Mouse (Mus musculus) gastrocnemius, postnatal 25 days (tissue): ENCODE measurements around the gene Chst15. TPM values are rescaled to one million over a fixed set of nuclear protein-coding genes. Genes with fewer than 3 reads are reported as not detected.

ENCODE experiments used
- DNase-seq: peaks from one replicate; pipeline ENCODE4 v3.0.0; 2022
- total RNA-seq, 2 experiments: library from RNA; stranded (reverse); gene quantifications; 1 replicate in 1 of 2; 2 replicates in 1 of 2; pipeline ENCODE4 v1.2.3; 2021

Gene Chst15
- total RNA-seq, 2 experiments from 2014 or later: 2.7 to 4.5 TPM

DNA sequence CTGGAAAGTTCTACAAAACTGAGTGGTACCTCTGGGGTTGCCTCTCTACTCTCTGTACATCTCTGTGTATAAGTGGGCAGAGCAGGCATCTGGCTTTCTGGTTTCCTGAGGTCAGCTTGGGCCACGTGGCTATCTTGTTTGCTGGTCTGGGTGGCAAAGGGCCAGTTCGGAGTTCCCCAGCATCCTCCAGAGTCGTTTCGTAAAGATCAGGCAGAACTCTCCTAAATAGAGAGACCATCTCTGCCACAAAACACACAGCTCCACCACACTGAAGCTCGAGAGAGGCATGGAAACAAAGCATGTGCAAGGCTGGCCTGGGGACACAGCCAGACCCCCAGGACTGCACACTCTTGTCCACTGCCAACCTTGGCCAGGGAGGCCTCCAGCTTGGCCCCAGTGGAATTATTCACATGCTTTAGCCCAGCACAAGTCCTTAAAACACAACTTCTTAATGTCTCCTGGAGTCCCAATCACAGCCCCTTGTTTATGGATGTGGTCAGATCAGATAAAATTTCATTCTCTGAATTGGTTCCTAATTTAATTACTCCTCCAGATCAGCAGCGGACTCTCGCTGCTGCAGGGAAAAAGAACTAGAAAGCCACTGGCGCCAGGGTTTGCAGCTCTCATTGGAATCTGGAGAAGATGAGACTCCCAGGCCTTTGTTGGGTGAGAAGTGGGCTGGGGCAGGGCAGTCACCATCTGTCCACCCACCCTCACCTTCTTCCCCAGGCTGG is 14.4 kb downstream of the Chst15 start:
- DNase-seq: peak; percentile 51

DNA sequence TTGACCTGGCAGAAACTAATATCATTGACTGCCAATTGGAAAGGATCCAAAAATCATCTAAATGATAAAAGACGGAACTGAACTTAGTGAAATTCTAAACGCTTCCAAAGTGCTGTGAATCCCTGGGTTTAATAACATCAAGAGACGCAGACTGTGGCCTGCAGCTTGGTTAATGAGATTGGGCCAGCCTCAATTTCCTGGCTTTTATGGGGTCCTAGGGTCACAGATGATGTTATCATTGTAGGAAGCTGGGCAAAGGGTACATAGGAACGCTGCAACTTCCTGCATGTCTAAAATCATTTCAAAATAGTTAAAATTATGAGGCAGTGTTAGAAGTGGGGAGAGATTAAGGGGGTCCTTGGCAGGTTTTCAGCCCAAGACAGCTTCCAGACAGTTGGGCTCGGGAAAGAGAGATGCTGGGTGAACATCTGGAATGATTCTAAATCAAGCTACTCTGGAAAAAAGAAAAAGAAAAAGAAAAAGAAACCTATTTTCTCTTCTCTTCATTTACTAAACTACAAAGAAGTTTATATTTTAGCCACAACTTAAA is 17.3 kb downstream of the Chst15 start:
- DNase-seq: no peak

- no peak for DNase-seq
Observed at GRCm38 (mm10) chr7:132298412-132298990, 18.5 kb downstream of the Chst15 start.

DNA sequence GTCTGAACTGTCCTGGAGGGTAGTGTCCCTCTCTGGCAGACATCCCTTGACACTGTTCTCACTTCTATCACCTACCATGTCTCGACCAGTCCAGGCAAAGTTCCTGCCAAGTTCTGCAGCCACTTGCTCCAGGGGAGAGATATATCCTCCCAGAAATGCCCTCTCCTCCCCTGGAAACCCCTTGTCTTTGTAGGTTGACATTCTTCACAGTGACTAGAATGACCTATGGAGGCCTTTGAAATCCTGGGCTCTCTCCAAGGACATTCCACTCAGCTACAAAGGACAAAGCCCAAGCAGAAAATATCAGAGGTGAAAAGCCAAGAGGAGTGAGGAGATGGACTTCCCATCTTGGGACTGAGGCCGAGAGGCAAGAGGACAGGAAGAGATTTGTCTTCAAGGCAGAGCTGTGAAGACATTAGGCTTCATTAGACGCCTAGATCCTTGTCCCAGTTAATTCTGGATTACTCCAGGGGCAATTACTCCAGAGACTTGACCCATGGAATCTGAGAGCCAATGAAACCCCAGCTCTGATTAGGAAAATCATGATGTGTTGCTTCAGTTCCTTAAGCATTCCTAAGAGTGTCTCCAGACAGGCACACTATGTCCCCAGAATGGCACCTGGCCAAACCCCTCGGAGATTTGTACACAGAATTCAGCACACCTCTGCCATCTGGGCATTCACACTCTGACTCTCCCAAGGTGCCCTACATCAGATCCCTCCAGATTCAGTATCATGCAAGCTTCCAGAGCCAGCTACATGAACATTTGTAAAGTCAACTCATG is 20.2 kb downstream of the Chst15 start:
- no peak for DNase-seq

DNA sequence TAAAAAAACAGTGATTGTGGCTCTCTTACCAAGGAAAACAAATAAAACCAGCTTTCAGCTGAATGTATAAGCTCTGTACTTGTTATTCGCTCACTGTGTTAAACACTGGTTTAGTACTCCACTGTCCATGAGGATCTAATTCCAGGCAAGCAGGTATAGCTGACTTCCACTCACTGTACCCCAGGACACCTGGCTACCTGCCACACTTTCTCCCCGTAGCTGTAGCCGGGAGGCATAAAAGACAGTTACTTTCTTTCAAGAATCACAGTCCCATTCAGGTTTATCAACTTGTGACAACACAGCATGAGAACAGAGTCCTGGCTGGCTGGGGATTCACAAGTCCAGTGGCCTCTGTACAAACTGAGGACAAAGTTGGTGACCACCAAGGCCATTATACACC is 20.9 kb downstream of the Chst15 start:
- no peak for DNase-seq

DNA sequence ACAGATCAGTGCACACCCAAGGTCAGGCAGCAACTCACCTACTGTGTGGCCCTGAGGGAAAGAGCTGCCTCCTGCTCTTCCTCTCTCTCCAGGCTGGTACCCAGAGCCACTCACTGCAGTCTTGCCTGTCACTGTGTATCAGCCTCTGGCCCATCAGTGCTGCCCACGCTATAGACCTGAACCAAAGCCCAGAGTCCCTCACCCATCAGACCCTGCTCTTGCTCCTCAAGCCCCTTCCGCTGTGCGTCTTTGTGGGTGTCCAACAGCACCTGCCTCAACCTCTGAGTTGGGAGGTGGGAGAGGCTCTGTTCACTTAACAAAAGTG is 29.7 kb downstream of the Chst15 start:
- no peak for DNase-seq

- DNase-seq: no peak
Observed at GRCm38 (mm10) chr7:132286630-132287339, 30.2 kb downstream of the Chst15 start.

- DNase-seq: no peak
Observed at GRCm38 (mm10) chr7:132284795-132285194, 32.2 kb downstream of the Chst15 start.

DNA sequence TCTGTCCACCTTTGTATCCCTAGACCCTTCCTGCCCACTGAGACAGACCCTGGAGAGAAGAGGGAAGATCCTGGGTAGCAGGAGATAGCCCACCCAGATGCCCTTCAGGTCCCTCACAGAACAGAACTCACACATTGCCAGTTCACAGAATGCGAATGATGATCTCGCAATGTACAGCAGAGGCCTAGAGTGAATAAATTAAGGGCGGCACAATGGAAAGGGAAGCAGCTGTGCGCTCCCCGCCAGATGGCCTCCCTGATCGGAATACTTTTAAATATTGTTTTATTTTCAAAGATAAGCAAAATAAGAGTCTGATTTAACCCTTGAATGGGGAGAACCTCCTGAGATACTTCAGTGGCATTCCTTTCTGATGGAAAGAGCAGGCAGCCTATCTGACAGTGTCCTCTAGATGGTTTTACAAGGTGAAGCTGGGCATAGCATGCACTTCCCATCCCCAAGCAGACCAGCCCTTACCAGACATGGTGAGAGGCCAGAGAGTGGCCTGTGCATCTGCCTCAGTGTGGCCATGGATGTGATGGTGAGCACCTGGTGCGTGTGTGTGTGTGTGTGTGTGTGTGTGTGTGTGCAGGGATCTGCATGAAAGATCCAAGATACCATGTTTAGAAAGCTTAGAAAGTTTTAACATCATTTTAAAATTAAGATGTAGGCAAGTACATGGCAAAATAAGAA is 32.8 kb downstream of the Chst15 start:
- DNase-seq: no peak

GRCm38 (mm10) chr7:132282576-132282975 is 34.5 kb downstream of the Chst15 start:
- DNase-seq: no peak

GRCm38 (mm10) chr7:132282161-132282560 is 34.9 kb downstream of the Chst15 start:
- DNase-seq: no peak

DNA sequence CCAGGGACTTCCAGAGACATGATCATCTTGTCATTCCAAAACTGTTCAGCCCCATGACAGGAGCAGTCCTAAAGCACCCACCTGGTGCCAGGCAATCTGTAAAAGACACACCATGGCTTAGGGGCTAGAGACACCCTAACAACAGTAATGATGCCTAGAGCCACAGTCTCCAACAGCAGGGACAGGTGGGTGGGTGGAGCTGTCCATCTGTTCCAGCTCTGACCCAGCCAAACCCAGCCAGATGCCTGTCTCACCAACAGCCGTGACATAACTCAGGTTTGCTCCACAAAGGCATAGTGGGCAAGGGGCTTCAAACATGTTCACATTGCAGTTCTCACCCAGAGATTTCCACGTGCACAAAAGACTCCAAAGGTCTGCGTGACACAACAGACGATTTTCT is 35.3 kb downstream of the Chst15 start:
- no peak for DNase-seq

DNA sequence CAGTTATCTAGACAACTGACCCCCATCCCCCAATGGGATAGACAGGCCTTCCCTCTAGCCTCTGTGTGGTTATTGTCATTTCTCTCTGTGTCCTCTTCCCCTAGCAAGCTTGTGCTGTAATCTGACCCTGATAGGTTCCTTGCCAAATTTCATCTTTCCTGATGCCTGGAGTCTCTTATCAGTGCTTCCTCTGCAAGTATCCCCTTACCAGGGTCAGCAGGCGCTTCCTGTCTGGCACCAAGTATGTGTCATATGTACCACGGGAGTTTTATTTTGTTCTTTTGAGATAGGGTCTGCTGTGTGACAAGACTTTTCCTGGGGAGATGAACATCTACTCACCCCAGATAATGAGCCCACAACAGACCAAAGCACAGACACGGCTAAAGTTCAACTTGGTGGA is 38.4 kb downstream of the Chst15 start:
- DNase-seq: no peak

GRCm38 (mm10) chr7:132276287-132276686 is 40.7 kb downstream of the Chst15 start:
- peak; percentile 33 for DNase-seq

GRCm38 (mm10) chr7:132273741-132274513 is 43.1 kb downstream of the Chst15 start:
- DNase-seq: no peak

DNA sequence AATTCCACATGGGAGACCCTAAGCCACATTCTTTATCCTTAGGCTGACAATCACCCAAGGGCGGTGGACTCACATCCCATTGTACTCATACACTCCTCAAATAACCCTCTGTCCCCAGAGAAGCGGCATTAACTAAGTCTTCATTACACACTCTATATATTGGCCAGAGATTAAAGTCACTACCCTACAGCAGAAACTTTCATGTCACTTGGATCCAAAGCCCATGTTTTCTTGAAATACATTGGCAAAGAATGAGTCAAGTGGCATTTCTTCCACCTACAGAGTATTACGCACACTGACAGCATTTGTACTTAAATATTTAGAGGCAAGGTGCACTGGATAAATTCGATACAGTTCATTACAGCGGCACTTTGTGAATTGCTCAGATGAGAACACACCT is 44.0 kb downstream of the Chst15 start:
- DNase-seq: no peak

- no peak for DNase-seq
Observed at GRCm38 (mm10) chr7:132270364-132270763, 46.7 kb downstream of the Chst15 start.

DNA sequence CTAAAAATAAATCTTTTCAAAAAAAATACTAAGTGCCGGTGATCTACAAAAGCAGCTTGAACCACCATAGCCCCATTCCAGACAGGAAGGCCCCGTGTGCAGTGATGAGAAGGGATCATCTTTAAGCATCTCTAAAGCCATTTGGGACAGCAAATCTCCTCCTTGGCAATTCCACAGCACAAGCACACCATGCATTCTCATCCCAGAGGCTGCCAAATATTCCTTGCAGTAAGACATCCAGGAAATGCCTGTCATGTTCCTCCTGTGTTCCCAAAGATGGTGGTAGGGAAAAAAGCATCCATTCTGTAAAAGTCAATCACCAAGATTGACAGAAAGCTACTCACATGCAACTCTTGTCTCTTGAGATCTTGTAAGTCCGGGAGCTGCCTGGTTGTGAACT is 47.4 kb downstream of the Chst15 start:
- DNase-seq: no peak

DNA sequence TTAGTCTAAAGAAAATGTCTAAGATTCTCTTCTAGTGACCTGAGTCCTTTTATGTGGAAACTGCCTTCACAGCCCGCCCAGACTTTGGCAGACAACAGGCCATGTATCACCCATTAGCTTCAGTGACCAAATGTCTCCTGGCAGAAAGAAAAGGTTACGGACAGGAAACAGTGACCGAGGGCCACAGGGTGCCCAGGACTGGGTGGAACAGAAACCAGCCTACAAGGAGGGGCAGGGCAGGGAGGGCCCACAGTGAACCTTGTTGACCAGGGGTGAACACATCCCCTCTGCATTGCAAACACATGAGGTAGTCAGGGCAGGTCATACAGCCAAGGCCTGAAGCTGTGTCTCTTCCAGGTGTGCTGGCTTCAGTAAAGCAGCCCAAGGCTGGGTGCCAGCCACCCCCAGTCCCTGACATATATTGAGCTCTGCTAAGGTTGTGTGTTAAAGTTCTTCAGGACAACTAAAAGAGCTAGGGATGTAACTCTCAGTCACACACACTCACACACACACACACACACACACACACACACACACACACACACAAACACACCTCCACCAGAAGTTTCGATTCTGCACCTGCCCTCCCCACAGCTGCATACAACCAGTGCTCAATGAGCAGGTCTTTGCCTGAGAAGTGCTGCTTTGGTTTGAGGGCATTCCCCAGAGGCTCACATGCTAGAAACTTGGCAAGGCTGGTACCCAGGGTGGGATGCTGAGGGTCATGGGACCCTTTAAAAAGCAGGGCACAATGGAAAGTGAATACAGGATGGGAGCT is 49.1 kb downstream of the Chst15 start:
- peak; percentile 40 for DNase-seq

GRCm38 (mm10) chr7:132264763-132265162 is 52.3 kb downstream of the Chst15 start:
- no peak for DNase-seq
